Mouse (Mus musculus): ENCODE data around the gene Loxl4.

The Loxl4 gene

GRCm38 (mm10) chr19:42566283-42567019 is 46.2 kb downstream of the Loxl4 start:
- DNase-seq (ENCODE audit: low spot score), result no peak

GRCm38 (mm10) chr19:42563726-42564270 is 48.8 kb downstream of the Loxl4 start:
- no peak for DNase-seq (ENCODE audit: low spot score)

- DNase-seq (ENCODE audit: low spot score), result no peak
Observed at GRCm38 (mm10) chr19:42562981-42563380, 49.6 kb downstream of the Loxl4 start.

- DNase-seq (ENCODE audit: low spot score), result no peak
Observed at GRCm38 (mm10) chr19:42561991-42562390, 50.6 kb downstream of the Loxl4 start.

- no peak for DNase-seq (ENCODE audit: low spot score)
Observed at GRCm38 (mm10) chr19:42558701-42559100, 53.9 kb downstream of the Loxl4 start.
